Mouse (Mus musculus): ENCODE measurements around the gene Ankle1. TPM values are rescaled to one million over a fixed set of nuclear protein-coding genes. Genes with fewer than 3 reads are reported as not detected.

Ankle1 gene
- polyA plus RNA-seq, 1 experiment from 2014 or later = 0.33 TPM

Other genes with a start within 250 kb of the Ankle1 start
- gene Myo9b, start 133.3 kb upstream of the Ankle1 start, polyA plus RNA-seq (2018) = 89.8 to 105 TPM (median 97.3 TPM) in 3 replicates
- 38.3 to 72.4 TPM (median 41.3 TPM) in 3 replicates for gene Haus8, start 133.1 kb upstream of the Ankle1 start, polyA plus RNA-seq (2018)
- 88.4 to 157 TPM (median 128 TPM) in 3 replicates for gene Use1, start 39.2 kb upstream of the Ankle1 start, polyA plus RNA-seq (2018)
- gene Ocel1, start 34.7 kb upstream of the Ankle1 start, polyA plus RNA-seq (2018) = 10.2 to 15.8 TPM (median 13.3 TPM) in 3 replicates
- gene Nr2f6, start 24.1 kb upstream of the Ankle1 start, polyA plus RNA-seq (2018) = 3.7 to 12.5 TPM (median 11.6 TPM) in 3 replicates
- gene Ushbp1, start 10.2 kb upstream of the Ankle1 start, polyA plus RNA-seq (2018) = not detected in 3 replicates
- gene Babam1, start 9.1 kb upstream of the Ankle1 start, polyA plus RNA-seq (2018) = 69.5 to 91.2 TPM (median 74.0 TPM) in 3 replicates
- 3.6 to 9.9 TPM (median 9.8 TPM) in 3 replicates for gene Abhd8, start 57.6 kb downstream of the Ankle1 start, polyA plus RNA-seq (2018)
- 46.4 to 67.5 TPM (median 63.1 TPM) in 3 replicates for gene Mrpl34, start 58.9 kb downstream of the Ankle1 start, polyA plus RNA-seq (2018)
- 36.3 to 50.7 TPM (median 38.5 TPM) in 3 replicates for gene Dda1, start 63.2 kb downstream of the Ankle1 start, polyA plus RNA-seq (2018)
- 3.4 to 7.2 TPM (median 6.4 TPM) in 3 replicates for gene Ano8, start 80.0 kb downstream of the Ankle1 start, polyA plus RNA-seq (2018)
- 4.0 to 12.7 TPM (median 11.4 TPM) in 3 replicates for gene Gtpbp3, start 82.1 kb downstream of the Ankle1 start, polyA plus RNA-seq (2018)
- gene Plvap, start 105.7 kb downstream of the Ankle1 start, polyA plus RNA-seq (2018) = 0.28 to 0.96 TPM in 2 of 3 replicates, not detected in the other
- gene Ccdc194, start 119.7 kb downstream of the Ankle1 start, polyA plus RNA-seq (2018) = 0.12 to 0.17 TPM in 2 of 3 replicates, not detected in the other
- 155 to 1,074 TPM (median 938 TPM) in 3 replicates for gene Bst2, start 131.4 kb downstream of the Ankle1 start, polyA plus RNA-seq (2018)
- 30.1 to 92.7 TPM (median 76.2 TPM) in 3 replicates for gene Mvb12a, start 136.9 kb downstream of the Ankle1 start, polyA plus RNA-seq (2018)
- 3.2 to 9.9 TPM (median 8.7 TPM) in 3 replicates for gene Tmem221, start 152.9 kb downstream of the Ankle1 start, polyA plus RNA-seq (2018)
- gene Nxnl1, start 160.6 kb downstream of the Ankle1 start, polyA plus RNA-seq (2018) = not detected in 3 replicates
- gene Slc27a1, start 162.9 kb downstream of the Ankle1 start, polyA plus RNA-seq (2018) = 59.7 to 109 TPM (median 64.8 TPM) in 3 replicates
- gene Pgls, start 186.2 kb downstream of the Ankle1 start, polyA plus RNA-seq (2018) = 36.7 to 133 TPM (median 114 TPM) in 3 replicates
- gene Fam129c, start 191.6 kb downstream of the Ankle1 start, polyA plus RNA-seq (2018) = 0.53 to 1.2 TPM (median 0.94 TPM) in 3 replicates
- 108 to 170 TPM (median 143 TPM) in 3 replicates for gene Colgalt1, start 205.0 kb downstream of the Ankle1 start, polyA plus RNA-seq (2018)

All from macrophage (primary cell).